Mouse (Mus musculus) CD4-positive, CD25-positive, alpha-beta regulatory T cell, adult 4 months (primary cell): Measurements from ENCODE around the gene Emc10. TPM values are rescaled to one million over a fixed set of nuclear protein-coding genes. Genes with fewer than 3 reads are reported as not detected.

Experiments
- ATAC-seq: one replicate; pipeline ENCODE4 v1.8.0; 2017
- polyA plus RNA-seq, 2 experiments: library from polyadenylated mRNA; unstranded; fragments of 100-300 nt; shearing (Covaris generic); gene quantifications; one replicate each; pipeline ENCODE4 v1.2.1; 2017

Gene Emc10
- polyA plus RNA-seq = 10 to 100 TPM; 15.2 to 16.1 TPM

- peak; percentile 94 for ATAC-seq
Measured at GRCm38 (mm10) chr7:44495992-44496770, at the start of gene Emc10, which contains the start of gene Fam71e1. TSS of gene Emc10 (minus strand) at chr7:44496529. TSS of gene Fam71e1 (plus strand) at chr7:44496581.

GRCm38 (mm10) chr7:44543071-44543470, 46.7 kb upstream of the Emc10 start:
- no peak for ATAC-seq

- no peak for ATAC-seq
Measured at GRCm38 (mm10) chr7:44542555-44542954, 46.2 kb upstream of the Emc10 start.

- no peak for ATAC-seq
Measured at GRCm38 (mm10) chr7:44538756-44539624, 42.7 kb upstream of the Emc10 start.

GRCm38 (mm10) chr7:44537496-44537895, 41.2 kb upstream of the Emc10 start:
- no peak for ATAC-seq

- no peak for ATAC-seq
Measured at GRCm38 (mm10) chr7:44537009-44537408, 40.7 kb upstream of the Emc10 start.

GRCm38 (mm10) chr7:44536590-44536968, 40.2 kb upstream of the Emc10 start:
- ATAC-seq = no peak

- no peak for ATAC-seq
Measured at GRCm38 (mm10) chr7:44535657-44536589, 39.6 kb upstream of the Emc10 start.

GRCm38 (mm10) chr7:44534656-44535441, 38.5 kb upstream of the Emc10 start:
- no peak for ATAC-seq

GRCm38 (mm10) chr7:44534242-44534641, 37.9 kb upstream of the Emc10 start:
- no peak for ATAC-seq

GRCm38 (mm10) chr7:44533746-44534045, 37.4 kb upstream of the Emc10 start:
- ATAC-seq = no peak

GRCm38 (mm10) chr7:44532918-44533745, 36.8 kb upstream of the Emc10 start:
- no peak for ATAC-seq

- no peak for ATAC-seq
Measured at GRCm38 (mm10) chr7:44531946-44532732, 35.8 kb upstream of the Emc10 start, which contains the start of gene Spib. TSS of gene Spib (minus strand) at chr7:44532071.

GRCm38 (mm10) chr7:44531207-44531606, 34.9 kb upstream of the Emc10 start:
- ATAC-seq = no peak

GRCm38 (mm10) chr7:44530507-44530906, 34.2 kb upstream of the Emc10 start:
- ATAC-seq = no peak

- no peak for ATAC-seq
Measured at GRCm38 (mm10) chr7:44529518-44529917, 33.2 kb upstream of the Emc10 start.

- peak; percentile 66 for ATAC-seq
Measured at GRCm38 (mm10) chr7:44527483-44528398, 31.4 kb upstream of the Emc10 start.

GRCm38 (mm10) chr7:44526414-44527154, 30.3 kb upstream of the Emc10 start:
- no peak for ATAC-seq
